Mouse (Mus musculus): ENCODE measurements around the gene Pde4c. TPM values are rescaled to one million over a fixed set of nuclear protein-coding genes. Genes with fewer than 3 reads are reported as not detected.

The Pde4c gene
- polyA plus RNA-seq, 1 experiment = not detected

- Histone ChIP-seq H3K4me3 (ENCODE audit: insufficient read depth, low read depth, low read length) (no peak overlapping the region), H3K4me1 (ENCODE audit: control insufficient read depth, insufficient read depth, low read length) (peaks cover 32% of the 10 kb centered on the region), H3K27ac (ENCODE audit: insufficient read depth, low read depth, low read length) (peak overlapping the region; percentile 92)
- WGBS = 27% methylated on average over 11 of the region's 11 CpGs
- no peak for TF ChIP-seq POLR2A (IDR thresholded peaks at IDR 0.05; ENCODE audit: insufficient read depth, low read depth, low read length)
- 0 out of 2 replicates have a peak, but pooled peaks have one; percentile 9 for TF ChIP-seq CTCF (IDR thresholded peaks at IDR 0.05; ENCODE audit: insufficient read depth, low read depth, low read length)
Measured at GRCm38 (mm10) chr8:70752000-70752764, 28.7 kb downstream of the Pde4c start.

GRCm38 (mm10) chr8:70753151-70753550 is 29.6 kb downstream of the Pde4c start:
- Histone ChIP-seq H3K4me1 (ENCODE audit: control insufficient read depth, insufficient read depth, low read length) (peaks cover 41% of the 10 kb centered on the region), H3K27ac (ENCODE audit: insufficient read depth, low read depth, low read length) (peak overlapping the region; percentile 92), H3K4me3 (ENCODE audit: insufficient read depth, low read depth, low read length) (peak overlapping the region; percentile 12; the same call in 1 of the 2 replicates)
- WGBS = 14% methylated on average over 21 of the region's 21 CpGs
- TF ChIP-seq CTCF (IDR thresholded peaks at IDR 0.05; ENCODE audit: insufficient read depth, low read depth, low read length) (no peak), POLR2A (IDR thresholded peaks at IDR 0.05; ENCODE audit: insufficient read depth, low read depth, low read length) (no peak)

DNA sequence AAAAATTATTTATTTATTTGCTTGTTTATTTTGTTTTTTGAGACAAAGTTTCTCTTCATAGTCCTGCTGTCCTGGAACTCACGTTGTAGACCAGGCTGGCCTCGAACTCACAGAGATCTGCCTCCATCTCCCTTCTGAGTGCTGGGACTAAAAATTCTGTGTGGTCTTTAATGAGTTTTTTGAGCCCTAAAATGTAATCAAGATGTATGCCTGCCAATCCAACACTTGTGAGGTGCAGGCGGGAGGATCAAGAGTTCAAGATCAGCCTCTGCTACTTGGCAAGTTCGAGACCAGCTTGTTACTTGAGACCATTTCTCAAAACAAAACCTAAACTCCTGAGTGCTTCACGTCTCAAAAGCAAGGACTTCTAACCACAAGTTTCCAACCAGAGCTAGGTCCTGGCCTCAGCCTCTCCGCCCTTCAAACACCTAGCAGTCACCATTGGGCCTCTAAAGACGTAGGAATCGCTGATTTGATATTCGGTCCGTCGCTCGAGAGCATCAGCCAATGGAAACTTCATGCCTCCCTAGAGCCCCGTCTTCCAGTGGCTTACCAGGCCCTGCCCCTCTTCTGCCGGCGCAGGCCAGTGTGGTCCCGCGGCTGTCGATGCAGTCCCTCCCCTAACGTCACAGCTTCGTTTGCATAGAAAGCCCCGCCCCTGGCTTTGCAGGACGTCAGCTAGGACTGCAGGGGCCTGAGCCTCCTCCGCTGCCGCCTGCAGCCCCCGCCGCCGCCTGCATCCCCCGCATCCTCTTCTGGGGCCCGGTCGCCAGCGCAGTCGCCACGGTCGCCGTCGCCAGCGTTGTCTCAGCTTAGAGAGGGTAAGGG is 30.7 kb downstream of the Pde4c start, which contains the start of gene Rab3a:
Rab3a (plus strand) TSS at position 637 of the 828 bp plus-strand sequence.
- TF ChIP-seq POLR2A (IDR thresholded peaks at IDR 0.05; ENCODE audit: insufficient read depth, low read depth, low read length) = peak; percentile 69
- no peak for TF ChIP-seq CTCF (IDR thresholded peaks at IDR 0.05; ENCODE audit: insufficient read depth, low read depth, low read length)
- peak within 1 kb of the TSS; percentile 99 for H3K27ac ChIP-seq (ENCODE audit: insufficient read depth, low read depth, low read length)
- peaks cover 50% of the 10 kb centered on the region for H3K4me1 ChIP-seq (ENCODE audit: control insufficient read depth, insufficient read depth, low read length)
- 8% methylated on average over 37 of the region's 37 CpGs for WGBS
- peak within 1 kb of the TSS; percentile 92 for H3K4me3 ChIP-seq (ENCODE audit: insufficient read depth, low read depth, low read length)

DNA sequence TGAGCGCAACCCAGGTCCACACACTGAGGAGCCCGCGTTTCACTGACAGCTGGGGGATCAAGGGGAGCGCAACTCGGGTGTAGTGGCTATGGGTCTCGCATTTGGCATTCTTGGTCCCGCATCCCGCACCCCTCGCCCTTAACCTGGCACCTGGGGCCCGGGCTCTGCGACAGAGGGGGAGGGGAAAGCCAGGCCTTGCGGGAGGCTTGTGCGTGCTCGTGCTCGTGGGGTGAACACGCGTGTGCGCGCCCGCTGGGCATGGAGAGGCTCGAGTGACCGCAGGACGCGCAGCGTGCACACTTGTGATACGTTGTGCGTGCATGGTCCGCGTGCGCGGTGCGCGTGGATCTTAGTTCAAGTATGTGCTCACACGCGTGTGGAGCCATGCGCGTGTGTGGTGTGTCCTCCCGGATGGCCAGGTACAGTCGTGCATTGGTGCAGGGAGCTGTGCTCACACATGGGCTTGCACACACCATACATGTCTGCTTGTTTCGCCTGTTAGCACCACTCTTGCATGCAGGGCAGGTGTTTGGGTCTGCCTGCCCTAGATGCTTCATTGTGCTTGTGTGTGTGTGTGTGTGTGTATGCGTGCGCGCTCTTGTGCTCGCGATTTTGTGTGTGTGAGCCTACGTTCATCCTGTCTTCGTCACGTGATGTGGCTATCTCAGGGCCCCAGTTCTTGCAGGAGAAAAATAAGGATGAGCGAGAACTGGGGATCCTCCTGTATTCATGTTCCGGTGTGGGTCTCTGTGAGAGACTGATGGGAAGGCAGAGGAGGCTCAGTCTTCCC is 31.5 kb downstream of the Pde4c start:
- H3K4me1 ChIP-seq (ENCODE audit: control insufficient read depth, insufficient read depth, low read length) = peaks cover 50% of the 10 kb centered on the region
- WGBS = 4% methylated on average over 50 of the region's 50 CpGs
- TF ChIP-seq CTCF (IDR thresholded peaks at IDR 0.05; ENCODE audit: insufficient read depth, low read depth, low read length) = 0 out of 2 replicates have a peak, but pooled peaks have one; percentile 12
- TF ChIP-seq POLR2A (IDR thresholded peaks at IDR 0.05; ENCODE audit: insufficient read depth, low read depth, low read length) = no peak
- H3K4me3 ChIP-seq (ENCODE audit: insufficient read depth, low read depth, low read length) = peak overlapping the region; percentile 92
- H3K27ac ChIP-seq (ENCODE audit: insufficient read depth, low read depth, low read length) = peak overlapping the region; percentile 99

DNA sequence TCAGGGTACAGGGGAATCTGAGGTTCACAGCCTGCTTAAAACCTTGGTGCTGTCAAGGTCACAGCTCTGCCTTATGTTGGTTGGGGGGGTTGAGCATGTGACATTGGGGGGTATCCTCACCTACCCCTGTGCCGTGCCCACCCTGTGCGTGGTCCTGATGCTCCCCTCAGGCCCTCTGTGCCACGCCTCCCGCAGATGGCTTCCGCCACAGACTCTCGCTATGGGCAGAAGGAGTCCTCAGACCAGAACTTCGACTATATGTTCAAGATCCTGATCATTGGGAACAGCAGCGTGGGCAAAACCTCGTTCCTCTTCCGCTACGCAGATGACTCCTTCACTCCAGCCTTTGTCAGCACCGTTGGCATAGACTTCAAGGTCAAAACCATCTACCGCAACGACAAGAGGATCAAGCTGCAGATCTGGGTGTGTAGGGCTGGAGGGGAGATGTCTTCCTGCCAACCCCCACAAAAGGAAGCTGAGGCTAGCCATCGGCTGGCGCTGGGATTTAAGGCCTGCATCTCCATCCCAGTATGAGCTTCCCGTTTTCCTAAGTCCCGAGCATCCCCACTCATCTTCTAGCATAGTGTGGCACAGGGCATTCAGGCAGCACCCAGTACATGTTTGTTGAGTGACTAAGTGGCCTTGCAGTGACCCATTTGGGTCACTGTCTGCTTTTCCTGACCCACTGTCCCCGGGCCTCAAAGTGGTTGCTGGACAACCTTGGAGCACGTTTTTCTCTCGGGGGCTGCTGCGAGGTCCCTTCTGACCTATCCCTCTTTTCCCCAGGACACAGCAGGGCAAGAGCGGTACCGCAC is 32.3 kb downstream of the Pde4c start:
- TF ChIP-seq CTCF (IDR thresholded peaks at IDR 0.05; ENCODE audit: insufficient read depth, low read depth, low read length) (no peak), POLR2A (IDR thresholded peaks at IDR 0.05; ENCODE audit: insufficient read depth, low read depth, low read length) (no peak)
- WGBS = 74% methylated on average over 24 of the region's 24 CpGs
- Histone ChIP-seq H3K4me3 (ENCODE audit: insufficient read depth, low read depth, low read length) (peak overlapping the region; percentile 92), H3K4me1 (ENCODE audit: control insufficient read depth, insufficient read depth, low read length) (peaks cover 54% of the 10 kb centered on the region), H3K27ac (ENCODE audit: insufficient read depth, low read depth, low read length) (0 out of 2 replicates have a peak overlapping the region, but pooled peaks have one; percentile 99)

DNA sequence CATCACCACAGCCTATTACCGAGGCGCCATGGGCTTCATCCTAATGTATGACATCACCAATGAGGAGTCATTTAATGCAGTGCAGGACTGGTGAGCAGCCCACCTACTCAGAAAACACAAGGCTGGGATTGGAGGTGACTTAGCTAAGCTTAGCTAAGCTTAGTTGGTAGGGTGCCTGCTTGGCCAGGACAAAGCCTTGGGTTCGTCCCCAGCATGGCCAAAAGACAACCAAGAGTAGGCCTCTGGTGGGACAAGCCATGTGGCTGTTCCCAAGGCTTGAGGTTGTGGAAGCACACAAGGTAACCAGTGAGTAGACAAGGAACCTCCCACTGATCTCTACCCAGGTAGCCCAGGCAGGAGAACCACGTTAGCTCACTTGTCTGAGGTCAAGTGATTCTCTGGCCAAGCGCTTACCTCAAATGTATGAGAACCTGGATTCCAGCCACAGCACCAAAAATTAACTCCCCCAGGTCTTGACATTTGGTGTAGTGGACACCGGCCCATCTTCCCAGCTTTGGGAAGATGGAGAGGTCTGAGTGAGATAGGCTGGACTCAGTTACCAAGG is 33.0 kb downstream of the Pde4c start:
- Histone ChIP-seq H3K4me3 (ENCODE audit: insufficient read depth, low read depth, low read length) (no peak overlapping the region), H3K27ac (ENCODE audit: insufficient read depth, low read depth, low read length) (no peak overlapping the region), H3K4me1 (ENCODE audit: control insufficient read depth, insufficient read depth, low read length) (peaks cover 56% of the 10 kb centered on the region)
- WGBS = 92% methylated on average over 6 of the region's 6 CpGs
- TF ChIP-seq CTCF (IDR thresholded peaks at IDR 0.05; ENCODE audit: insufficient read depth, low read depth, low read length) = no peak
- no peak for TF ChIP-seq POLR2A (IDR thresholded peaks at IDR 0.05; ENCODE audit: insufficient read depth, low read depth, low read length)

- Histone ChIP-seq H3K4me1 (ENCODE audit: control insufficient read depth, insufficient read depth, low read length) (peaks cover 53% of the 10 kb centered on the region), H3K27ac (ENCODE audit: insufficient read depth, low read depth, low read length) (no peak overlapping the region), H3K4me3 (ENCODE audit: insufficient read depth, low read depth, low read length) (no peak overlapping the region)
- WGBS = 58% methylated on average over 22 of the region's 22 CpGs
- TF ChIP-seq POLR2A (IDR thresholded peaks at IDR 0.05; ENCODE audit: insufficient read depth, low read depth, low read length) = no peak
Measured at GRCm38 (mm10) chr8:70757523-70758307, 34.2 kb downstream of the Pde4c start.
